Mouse (Mus musculus) adrenal gland, postnatal 4 days (tissue): ENCODE results near the gene Olfr822. TPM values are rescaled to one million over a fixed set of nuclear protein-coding genes. Genes with fewer than 3 reads are reported as not detected.
"Not testable (repeated sequence)": the region's sequence is repeated elsewhere in the genome, so short reads cannot be mapped to it uniquely, and the experiment has no call there.

Source experiments
- DNase-seq, 2 experiments: peaks; one replicate each; pipeline ENCODE4 v3.0.0; 2021 to 2022; ENCODE audit warnings: low spot score in 2 of 2, mixed read lengths in 2 of 2
- long read RNA-seq, 2 experiments: library from polyadenylated mRNA; stranded (forward); transcript quantifications; one replicate each; pipeline ENCODE4 v2.0.0; 2021
- total RNA-seq, 2 experiments: library from RNA; stranded (reverse); gene quantifications; 2 replicates each; pipeline ENCODE4 v1.2.3; 2021

Gene Olfr822
- not detected for total RNA-seq
- long read RNA-seq, experiment 1 = 0 reads
- long read RNA-seq, experiment 2 = 0 reads

DNA sequence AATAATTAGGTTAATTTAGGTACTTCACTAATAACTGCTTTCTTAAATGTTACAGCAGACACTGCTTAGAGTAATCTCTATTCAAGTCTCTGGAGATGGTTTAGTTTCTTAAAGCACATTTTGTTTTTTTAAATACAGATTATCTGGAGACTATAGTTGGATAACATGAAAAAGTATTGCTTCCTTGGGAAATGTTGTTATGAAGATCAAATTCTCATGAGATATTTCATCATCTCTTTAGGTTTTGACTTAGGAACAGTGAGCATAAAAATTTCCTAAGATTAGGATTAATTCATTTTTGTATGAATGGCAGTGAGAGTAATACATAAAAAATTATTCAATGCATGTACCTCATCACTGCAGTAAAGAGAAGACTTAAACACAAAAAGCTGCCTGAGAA is at the start of gene Olfr822:
Gene Olfr822, plus strand, starts transcription at position 301 of the 400 bp plus-strand sequence.
- DNase-seq = no peak

DNA sequence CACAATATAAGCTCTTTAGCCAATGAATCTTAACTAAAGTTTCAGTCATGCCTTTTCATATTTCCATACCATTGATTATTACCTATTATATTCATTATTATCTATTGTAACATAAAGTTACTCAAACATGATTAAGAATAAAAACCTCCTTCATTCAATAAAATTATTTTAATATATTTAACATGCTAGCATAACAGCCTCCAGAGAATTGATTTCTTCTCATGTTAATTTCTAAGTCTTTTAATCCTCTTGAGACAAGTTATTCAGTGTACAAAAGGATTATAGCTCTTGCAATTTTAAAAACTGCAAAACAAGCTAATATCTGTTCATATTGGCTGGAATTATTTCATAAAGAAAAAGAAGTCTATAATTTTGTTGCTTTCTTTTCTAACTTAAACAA is 41.0 kb upstream of the Olfr822 start, which contains the start of gene Olfr821:
Gene Olfr821, plus strand, starts transcription at position 301 of the 400 bp plus-strand sequence.
- DNase-seq = no peak

DNA sequence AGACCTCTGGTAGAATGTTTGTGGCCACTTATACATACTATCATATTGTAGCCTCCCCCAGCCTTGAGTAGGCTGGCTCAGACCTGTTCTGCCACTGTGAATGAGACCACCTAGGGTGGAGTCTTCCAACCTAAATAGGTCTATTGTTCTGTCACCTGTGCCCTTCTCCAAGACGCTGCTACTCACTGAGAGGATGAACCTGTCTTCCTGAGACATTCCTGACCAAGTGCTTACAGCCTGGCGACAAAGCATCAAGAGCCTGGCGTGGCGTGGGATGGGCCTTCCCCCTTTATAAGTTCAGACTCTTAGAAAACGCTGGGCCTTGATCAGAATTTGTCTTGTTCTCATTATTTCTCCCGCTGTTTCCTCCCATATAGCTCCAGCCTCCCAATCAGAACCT is 33.9 kb upstream of the Olfr822 start:
- DNase-seq = no peak

DNA sequence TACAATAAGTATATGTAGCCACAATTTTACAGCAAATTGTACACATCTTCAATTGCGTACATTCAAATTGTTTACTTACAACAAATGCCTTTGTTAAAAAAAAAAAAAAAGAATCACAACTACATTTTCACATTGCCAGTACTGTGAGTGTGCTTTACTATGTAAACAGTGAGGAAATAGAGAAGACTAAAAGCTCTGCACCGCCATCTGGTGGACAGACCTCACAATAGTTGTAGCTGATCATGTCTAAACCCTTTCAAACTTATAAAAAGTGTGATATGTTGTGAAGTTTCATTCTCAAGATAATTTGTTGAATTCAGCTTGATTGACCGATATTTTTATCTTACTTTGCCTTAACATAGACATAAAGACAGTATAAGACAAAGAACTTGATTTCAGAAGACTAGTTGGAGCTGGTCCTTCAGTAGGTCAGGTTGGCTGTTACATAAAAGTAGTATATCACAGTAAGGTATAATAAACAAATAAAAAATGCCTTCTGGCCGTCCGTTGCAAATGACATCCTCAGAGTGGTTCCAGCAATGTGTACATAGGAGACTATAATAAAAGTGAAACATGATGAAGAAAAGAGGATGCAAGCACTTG is 21.9 kb downstream of the Olfr822 start:
- peak in 1 of 2 experiments; percentile 12 for DNase-seq

DNA sequence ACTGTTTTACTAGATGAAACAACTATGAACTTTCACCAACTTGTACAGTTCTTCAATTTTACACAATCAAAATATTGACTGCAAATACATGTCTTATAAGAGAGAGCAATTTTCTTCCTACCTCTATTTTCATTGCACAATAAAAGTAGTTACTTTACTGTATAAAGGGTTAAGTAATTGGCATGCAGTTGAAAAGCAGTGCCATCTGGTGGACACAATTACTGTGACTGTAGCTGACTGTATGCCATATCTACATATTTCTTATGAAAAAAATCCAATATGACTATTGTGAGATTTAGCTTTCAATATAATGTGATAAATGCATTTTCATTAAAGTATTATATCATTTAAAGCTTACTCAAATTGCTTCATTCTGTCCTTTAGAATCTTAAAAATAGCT is 25.1 kb downstream of the Olfr822 start:
- DNase-seq = no peak

DNA sequence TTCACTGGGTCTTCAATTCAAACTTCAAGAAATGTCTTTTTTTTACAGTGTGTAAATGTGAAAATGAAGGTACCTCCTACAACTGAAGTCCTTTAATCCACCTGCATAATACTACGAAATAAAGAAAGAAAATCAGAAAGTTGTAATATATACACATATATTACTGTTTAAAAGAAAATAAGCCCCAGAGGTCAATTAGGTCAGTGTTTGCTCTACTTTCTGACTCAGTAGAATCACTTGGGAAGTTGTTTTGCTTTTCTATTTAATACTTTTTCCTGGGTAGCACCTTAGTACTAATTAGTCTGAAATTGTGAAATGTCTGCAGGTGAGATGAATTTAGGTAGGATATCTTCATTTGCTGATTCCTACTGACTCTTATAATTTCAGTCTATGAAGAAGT is 44.3 kb downstream of the Olfr822 start, which contains the start of gene Olfr823:
Gene Olfr823, minus strand, starts transcription at position 101 of the 400 bp plus-strand sequence.
- DNase-seq = not testable (repeated sequence)

DNA sequence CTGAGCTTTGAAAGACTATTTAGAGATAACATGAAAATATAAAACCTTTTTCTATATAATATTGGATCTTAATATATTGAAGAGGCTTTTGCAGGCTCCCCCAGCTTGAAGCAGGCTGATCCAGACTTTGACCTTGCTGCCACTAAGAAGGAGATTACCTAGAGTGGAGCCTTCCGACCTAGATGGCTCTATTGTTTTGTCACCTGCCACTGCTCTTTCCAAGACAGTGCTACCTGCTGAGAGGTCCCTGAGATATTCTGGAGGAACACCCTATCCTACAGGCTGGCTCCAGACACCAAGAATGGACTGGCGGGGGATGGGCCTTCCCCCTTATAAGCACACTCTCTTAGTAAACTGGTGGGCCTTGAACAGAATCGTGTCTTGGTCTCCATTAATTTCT is 45.0 kb downstream of the Olfr822 start:
- not testable (repeated sequence) for DNase-seq

Other genes starting within 250 kb of the Olfr822 start
- not detected for gene Olfr812, start 225.1 kb upstream of the Olfr822 start, total RNA-seq
- not detected for gene Olfr813, start 215.8 kb upstream of the Olfr822 start, total RNA-seq
- not detected for gene Olfr814, start 191.4 kb upstream of the Olfr822 start, total RNA-seq
- gene Olfr815, start 165.3 kb upstream of the Olfr822 start, total RNA-seq = not detected
- gene Olfr816, start 155.6 kb upstream of the Olfr822 start, total RNA-seq = not detected
- gene Olfr818, start 122.1 kb upstream of the Olfr822 start, total RNA-seq = not detected
- not detected for gene Olfr819, start 103.9 kb upstream of the Olfr822 start, total RNA-seq
- gene Olfr247, start 95.1 kb upstream of the Olfr822 start, total RNA-seq = not detected
- gene Gm10310, start 86.1 kb upstream of the Olfr822 start, total RNA-seq = not detected
- gene Olfr820, start 58.6 kb upstream of the Olfr822 start, total RNA-seq = not detected
- gene Olfr821, start 40.9 kb upstream of the Olfr822 start, total RNA-seq = not detected
- not detected for gene Olfr823, start 44.2 kb downstream of the Olfr822 start, total RNA-seq
- not detected for gene Olfr824, start 58.8 kb downstream of the Olfr822 start, total RNA-seq
- gene Olfr825, start 95.6 kb downstream of the Olfr822 start, total RNA-seq = not detected
- not detected for gene Olfr826, start 113.0 kb downstream of the Olfr822 start, total RNA-seq
- not detected for gene Olfr827, start 143.2 kb downstream of the Olfr822 start, total RNA-seq
- gene Neurod4, start 209.0 kb downstream of the Olfr822 start, total RNA-seq = under 1 TPM; 0.25 to 0.51 TPM